Mouse (Mus musculus): ENCODE data around the gene Csrnp2.
"Not testable (repeated sequence)": the region's sequence is repeated elsewhere in the genome, so short reads cannot be mapped to it uniquely, and the experiment has no call there.

Gene Csrnp2

DNA sequence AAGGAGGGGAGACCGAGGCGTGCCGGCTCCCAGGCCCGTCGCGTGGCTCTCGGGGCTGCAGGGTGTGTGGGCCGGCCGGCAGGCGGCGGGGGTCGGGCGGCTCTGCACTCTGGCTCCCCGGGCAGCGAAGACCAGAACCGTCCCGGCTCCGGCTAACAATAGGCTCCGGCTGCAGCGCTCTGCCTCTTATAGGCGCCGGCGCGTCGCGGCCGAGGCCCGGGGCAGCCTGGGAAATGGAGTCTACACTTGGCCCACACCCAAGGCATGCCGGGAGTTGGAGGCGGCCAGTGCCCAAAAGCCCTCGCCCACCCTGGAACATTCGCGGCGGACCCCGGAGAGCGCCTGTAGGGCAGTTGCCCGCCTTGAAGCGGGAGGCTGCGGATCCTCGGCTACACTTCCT is at the start of gene Csrnp2:
Gene Csrnp2 (minus strand): TSS at position 387 of the 400 bp plus-strand sequence.
- peak; percentile 97 for DNase-seq

DNA sequence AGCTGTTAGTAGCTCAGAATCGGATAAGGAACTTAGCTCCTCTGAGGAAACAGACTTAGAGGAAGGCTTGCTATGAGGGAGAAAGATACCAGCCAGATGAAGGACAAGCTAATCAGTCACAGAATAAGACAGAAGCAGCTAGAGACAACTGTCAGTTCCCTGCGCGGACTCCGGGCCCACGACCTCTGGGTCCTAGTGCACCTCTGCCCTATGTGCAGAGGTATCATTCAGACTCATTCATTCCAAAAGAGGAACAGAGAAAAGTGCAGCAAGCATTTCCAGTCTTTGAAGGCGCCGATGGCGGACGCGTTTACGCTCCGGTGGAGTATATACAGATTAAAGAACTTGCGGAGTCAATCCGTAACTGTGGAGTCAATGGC is 48.4 kb upstream of the Csrnp2 start:
- DNase-seq, result not testable (repeated sequence)

GRCm38 (mm10) chr15:100542876-100543650 is 47.8 kb upstream of the Csrnp2 start:
- DNase-seq, result not testable (repeated sequence)

DNA sequence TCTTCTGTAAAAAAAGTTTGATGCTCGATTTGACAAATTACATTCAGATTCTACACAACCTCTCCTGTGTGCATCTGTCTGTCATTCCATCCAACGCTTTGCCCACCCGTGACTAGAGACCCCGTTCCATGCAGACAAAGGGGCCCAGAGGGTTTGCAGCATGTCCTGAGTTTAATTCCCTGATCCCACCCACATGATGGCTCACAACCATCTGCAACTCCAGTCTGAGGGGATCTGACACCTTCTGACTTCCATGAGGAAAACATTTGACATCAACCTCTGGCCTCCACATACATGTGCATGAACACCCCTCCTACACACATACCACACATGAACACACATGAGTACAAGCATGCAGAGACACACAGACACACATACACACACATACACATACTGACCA is 46.1 kb upstream of the Csrnp2 start:
- no peak for DNase-seq

- not testable (repeated sequence) for DNase-seq
Measured at GRCm38 (mm10) chr15:100541001-100541400, 45.7 kb upstream of the Csrnp2 start.

- DNase-seq, result no peak
Measured at GRCm38 (mm10) chr15:100539411-100539810, 44.1 kb upstream of the Csrnp2 start.

- peak; percentile 36 for DNase-seq
Measured at GRCm38 (mm10) chr15:100537913-100538312, 42.6 kb upstream of the Csrnp2 start.

- no peak for DNase-seq
Measured at GRCm38 (mm10) chr15:100527900-100528299, 32.6 kb upstream of the Csrnp2 start.

- no peak for DNase-seq
Measured at GRCm38 (mm10) chr15:100525405-100525804, 30.1 kb upstream of the Csrnp2 start.

DNA sequence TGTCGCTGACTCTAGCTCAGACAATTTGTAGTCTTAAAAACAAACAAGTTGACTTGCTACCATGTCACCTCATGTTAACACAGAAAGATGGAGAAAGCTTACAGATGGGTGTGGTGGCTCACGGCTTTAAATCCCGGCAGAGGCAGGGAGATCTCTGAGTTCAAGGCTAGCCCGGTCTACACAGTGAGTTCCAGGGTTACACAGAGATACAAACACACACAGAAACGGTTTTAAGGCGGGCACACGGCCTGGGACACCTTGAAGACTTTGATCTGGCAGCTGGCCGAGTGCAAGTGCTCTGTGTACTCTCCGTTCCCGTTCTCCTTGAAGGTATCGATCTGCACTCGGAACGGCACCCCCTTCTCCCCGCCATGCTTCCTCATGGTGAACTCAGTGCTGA is 25.0 kb upstream of the Csrnp2 start:
- no peak for DNase-seq

DNA sequence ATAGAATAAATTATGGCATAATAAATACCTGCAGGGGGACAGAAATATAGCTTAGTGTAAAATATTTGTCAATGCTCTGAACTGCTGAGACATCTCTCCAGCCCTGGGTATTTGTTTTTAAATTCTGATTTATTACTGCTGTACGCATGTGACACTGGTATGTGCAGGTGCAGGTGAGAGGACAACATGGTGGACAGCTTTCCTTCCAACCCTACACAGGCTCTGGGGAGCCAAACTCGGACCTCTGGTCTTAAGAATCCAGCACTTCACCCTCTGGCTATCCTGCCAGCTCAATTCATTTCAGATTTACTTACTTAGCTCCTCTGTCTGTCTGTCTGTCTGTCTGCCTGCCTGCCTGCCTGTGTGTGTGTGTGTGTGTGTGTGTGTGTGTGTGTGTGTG is 19.8 kb upstream of the Csrnp2 start:
- no peak for DNase-seq

GRCm38 (mm10) chr15:100513387-100513786 is 18.1 kb upstream of the Csrnp2 start:
- no peak for DNase-seq

DNA sequence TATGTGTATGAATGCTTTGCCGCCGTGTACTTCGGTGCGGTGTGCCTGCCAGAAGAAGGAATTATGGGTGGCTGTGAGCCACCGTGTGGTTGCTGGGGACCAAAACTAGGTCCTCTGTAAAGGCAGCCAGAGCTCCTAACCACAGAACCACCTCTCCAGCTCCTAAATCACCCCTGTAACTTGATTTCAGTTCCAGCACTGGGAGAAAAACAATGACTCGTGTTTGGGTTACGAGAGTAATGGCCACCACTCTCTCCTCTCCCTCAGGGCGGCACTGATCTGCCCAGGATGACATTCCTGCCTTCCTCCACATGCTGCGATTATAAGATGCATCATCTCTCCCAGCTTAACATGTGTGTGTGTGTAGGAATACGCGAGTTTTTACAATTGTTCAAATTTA is 14.8 kb upstream of the Csrnp2 start:
- no peak for DNase-seq

DNA sequence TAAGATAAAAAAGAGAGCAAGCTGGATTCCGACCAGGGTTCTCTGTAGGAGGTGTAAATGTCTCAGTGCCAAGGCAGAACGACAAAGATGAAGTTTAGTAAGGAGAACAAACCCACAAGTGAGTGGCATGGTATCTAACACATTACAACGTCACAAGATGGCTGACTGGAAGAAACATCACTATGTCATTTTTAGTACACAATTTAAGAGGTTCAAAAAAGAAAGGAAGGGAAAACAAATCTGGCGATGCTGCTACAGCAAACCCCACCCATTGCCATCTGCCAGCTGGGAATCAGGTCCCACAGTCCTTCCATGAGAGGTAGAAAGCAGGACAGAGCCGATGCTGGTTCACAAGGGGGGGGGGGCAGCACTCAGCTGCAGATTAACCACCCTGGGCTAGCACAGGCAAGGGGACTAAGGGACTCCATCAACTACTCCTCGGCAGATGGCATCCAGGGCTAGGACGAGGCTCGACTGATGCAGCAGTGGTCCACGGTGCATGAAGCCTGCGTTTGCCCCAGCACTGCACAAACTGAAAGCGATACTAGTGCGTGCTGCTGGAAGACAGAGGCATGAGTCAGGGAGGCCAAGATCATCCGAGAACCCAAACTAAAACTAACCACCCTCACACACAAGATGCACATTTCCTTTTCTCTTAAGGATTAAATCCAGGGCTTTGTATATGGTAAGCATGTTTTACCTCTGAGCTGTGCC is 13.3 kb upstream of the Csrnp2 start:
- DNase-seq, result no peak

DNA sequence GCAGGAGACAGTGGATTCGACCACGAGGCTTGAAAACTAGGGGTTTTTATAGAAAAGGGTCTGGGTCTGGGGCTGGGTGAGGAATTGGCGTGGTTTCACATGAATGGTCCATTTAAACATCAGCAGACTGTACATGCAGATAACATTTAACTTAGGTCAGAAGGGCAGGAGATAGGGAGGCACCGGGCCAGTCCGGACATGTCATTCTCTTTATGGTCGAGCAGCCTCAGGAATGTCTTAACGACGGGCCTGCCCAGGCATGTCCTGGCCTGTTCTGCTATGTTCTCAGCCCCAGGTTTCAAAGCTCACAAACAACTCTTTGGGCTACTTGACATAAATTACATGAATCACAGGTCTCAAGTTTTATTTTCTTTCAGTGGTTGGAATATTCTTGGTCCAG is 4.2 kb upstream of the Csrnp2 start:
- DNase-seq, result not testable (repeated sequence)

DNA sequence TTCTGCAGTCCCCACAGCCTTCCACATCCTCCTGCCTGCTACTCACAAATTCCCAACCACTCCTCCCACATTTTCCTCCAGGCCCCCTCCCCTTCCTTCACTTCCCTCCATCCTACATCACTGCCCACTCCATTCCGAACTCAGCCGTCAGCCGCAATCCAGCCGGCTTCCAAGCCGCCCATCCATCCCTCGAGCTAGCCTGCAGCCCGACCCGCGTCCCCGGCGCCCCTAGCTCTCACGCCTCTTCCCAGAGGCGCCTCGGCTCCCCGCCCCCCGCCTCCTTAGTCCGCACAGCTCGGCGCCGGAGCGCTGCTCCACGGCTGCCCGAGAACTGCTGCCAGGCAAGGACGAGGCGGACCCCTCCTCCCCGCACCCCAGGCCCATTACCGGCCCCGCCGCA is 641 bp downstream of the Csrnp2 start:
- peak; percentile 73 for DNase-seq

GRCm38 (mm10) chr15:100491966-100492365 is 3.3 kb downstream of the Csrnp2 start:
- DNase-seq, result no peak

- DNase-seq, result no peak
Measured at GRCm38 (mm10) chr15:100489263-100489662, 6.0 kb downstream of the Csrnp2 start.

DNA sequence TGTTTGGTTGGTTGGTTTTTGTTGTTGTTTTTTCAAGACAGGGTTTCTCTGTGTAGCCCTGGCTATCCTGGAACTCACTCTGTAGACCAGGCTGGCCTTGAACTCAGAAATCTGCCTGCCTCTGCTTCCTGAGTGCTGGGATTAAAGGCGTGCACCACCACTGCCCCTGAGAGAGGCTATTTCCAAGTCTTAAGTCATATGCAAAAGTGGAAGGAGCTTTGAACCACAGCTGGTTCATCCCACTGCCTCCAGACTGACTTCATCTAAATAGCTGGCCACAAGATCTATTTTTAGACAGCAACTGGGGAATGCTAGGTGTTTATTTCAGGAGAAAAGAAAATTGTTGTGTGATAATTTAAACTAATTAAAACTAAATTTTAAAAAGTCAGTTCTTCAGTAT is 7.0 kb downstream of the Csrnp2 start:
- DNase-seq, result not testable (repeated sequence)

GRCm38 (mm10) chr15:100487050-100487449 is 8.2 kb downstream of the Csrnp2 start:
- no peak for DNase-seq

DNA sequence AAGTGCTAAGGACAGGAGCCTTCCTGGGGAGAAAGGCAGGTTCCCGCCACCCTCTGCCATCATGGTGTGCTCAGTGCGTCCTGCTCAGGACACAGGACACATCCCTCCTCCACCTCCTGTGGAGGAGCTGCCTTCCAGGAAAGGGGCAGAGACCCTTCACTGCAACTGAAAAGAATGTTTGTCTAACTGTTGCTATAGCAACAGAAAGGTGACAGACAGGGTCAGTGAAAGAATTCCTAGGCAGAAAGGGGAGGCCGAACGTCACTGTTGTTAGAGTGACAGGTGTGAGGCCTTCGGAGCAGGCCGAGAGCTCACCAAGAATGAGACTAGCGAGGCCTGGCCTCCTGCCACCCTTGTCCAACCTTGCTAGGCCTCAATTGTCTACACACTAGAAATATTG is 8.8 kb downstream of the Csrnp2 start:
- DNase-seq, result no peak

DNA sequence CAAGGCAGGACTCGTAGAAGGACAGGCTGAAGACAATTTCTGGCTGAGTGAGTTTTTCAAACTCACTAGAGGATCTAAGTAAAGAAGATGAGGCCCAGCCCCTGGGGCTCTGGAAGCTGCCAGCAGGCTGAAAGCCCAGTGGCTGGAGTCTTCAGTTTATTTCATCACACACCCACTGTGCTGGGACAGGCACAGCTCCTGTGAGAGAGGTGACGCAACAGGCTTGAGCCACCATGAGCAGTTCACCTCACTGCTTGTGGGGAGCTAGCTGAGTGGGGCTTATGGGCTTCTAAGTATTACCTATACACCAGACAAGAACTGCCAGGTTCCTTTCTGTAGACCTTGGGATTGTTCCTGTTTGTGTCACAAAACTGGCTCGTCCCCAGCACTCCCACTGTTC is 9.7 kb downstream of the Csrnp2 start:
- no peak for DNase-seq

- DNase-seq, result no peak
Measured at GRCm38 (mm10) chr15:100478925-100479324, 16.4 kb downstream of the Csrnp2 start.

- DNase-seq, result no peak
Measured at GRCm38 (mm10) chr15:100478351-100478750, 16.9 kb downstream of the Csrnp2 start.

Data from kidney, postnatal 10 days (tissue).